Comparison of ENCODE assay signal across 14 mouse cellular contexts in the genomic region with DNA sequence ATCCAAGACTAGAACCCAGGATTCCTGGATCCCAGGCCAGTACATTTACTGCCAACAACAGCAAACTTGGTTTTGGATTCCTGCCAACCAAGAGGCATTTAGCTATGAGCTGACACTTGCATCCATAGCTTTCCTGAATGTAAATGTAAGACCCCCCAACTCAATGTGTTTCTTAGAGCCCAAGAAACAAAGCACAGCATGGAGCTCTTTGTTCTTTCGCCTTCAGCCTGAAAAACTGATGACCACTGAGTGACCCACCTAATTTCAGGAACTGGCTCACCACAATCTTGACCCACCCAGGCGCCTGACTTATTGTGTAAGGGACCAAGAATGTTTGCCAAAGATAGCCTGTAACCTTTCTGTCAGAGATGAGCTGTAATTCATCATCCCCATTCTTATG.
"Had no signal": no experiment of that assay in that cellular context is flagged by ENCODE, and none has a peak within 500 bp of the region (broad histone marks: within the 10 kb centered on the region; RNA-seq: fewer than 3 reads in every experiment).

No protein-coding gene starts in this region.

- H3K27me3 ChIP-seq: megakaryocyte, embryonic 14.5 days; midbrain, embryonic 13.5 days; midbrain, embryonic 15.5 days; neural tube, embryonic 12.5 days; stomach, embryonic 15.5 days had no signal

- H3K9me3 ChIP-seq: midbrain, embryonic 15.5 days; neural tube, embryonic 12.5 days; stomach, embryonic 15.5 days had no signal

- H3K4me3 ChIP-seq: megakaryocyte, embryonic 14.5 days; midbrain, embryonic 13.5 days; midbrain, embryonic 15.5 days; neural tube, embryonic 12.5 days; stomach, embryonic 15.5 days had no signal

- H3K4me1 ChIP-seq: megakaryocyte, embryonic 14.5 days; midbrain, embryonic 13.5 days; midbrain, embryonic 15.5 days; neural tube, embryonic 12.5 days; stomach, embryonic 15.5 days had no signal

- H3K36me3 ChIP-seq: midbrain, embryonic 13.5 days; midbrain, embryonic 15.5 days; neural tube, embryonic 12.5 days; stomach, embryonic 15.5 days had no signal

- DNase-seq: liver, postnatal 0 days; lung, embryonic 14.5 days; lung, postnatal 10 days; right cerebral cortex, postnatal 14 days; thymus, adult 2 months; thymus, postnatal 25 days; thymus, postnatal 4 days had no signal

- H3K9ac ChIP-seq: liver, postnatal 0 days; lung, embryonic 14.5 days; midbrain, embryonic 13.5 days; midbrain, embryonic 15.5 days; neural tube, embryonic 12.5 days; stomach, embryonic 15.5 days had no signal

- H3K27ac ChIP-seq: macrophage; midbrain, embryonic 13.5 days; midbrain, embryonic 15.5 days; neural tube, embryonic 12.5 days; stomach, embryonic 15.5 days; stomach, postnatal 0 days had no signal
